Mouse (Mus musculus): ENCODE results near the gene Epb41l5.

DNA sequence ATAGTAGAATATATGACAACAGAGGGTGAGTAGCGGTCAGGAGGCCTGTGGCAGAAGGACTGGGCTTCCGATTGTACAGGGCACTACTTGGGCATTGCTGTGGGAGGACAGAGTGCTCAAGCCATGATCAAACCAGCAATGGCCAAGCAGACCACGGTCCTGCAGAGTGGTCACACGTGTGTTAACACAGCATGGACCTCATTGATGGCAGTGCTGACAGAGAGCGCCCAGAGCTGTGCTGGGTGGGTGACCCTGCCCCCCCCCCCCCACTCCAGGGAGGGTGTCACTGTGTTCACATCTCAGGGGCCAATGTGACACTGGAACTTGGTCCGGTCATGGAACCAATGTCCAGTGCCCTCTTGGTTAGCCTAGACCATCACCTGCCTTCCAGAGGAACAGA, 116.6 kb downstream of the Epb41l5 start:
- TF ChIP-seq CTCF (conservative IDR thresholded peaks at IDR 0.05; ENCODE audit: insufficient read depth, insufficient read length, low read depth, low read length) (no peak), POLR2A (IDR thresholded peaks at IDR 0.05; ENCODE audit: low read depth, low read length) (no peak)

Measured in kidney, adult 2 months (tissue).